Mouse (Mus musculus) liver, embryonic 14.5 days (tissue): ENCODE data around the gene Vsir. TPM values are rescaled to one million over a fixed set of nuclear protein-coding genes. Genes with fewer than 3 reads are reported as not detected.
A peak's percentile ranks its signal among the peaks of the same experiment; 100 is the strongest.

Experiments
- ATAC-seq: fragments of 200-750 bp; cut with Nextera tagmentation; 2 replicates; pipeline ENCODE4 v1.8.0; 2017; ENCODE audit warnings: moderate number of reproducible peaks, mild to moderate bottlenecking, moderate library complexity; ENCODE audit not compliant: insufficient read depth
- DNase-seq, 3 experiments: peaks; one replicate each; pipeline ENCODE4 v3.0.0-alpha.2; 2012 to 2013; ENCODE audit warnings: low read depth in 3 of 3, low spot score in 3 of 3
- H3K27ac ChIP-seq: fragments of 300-500 bp; sonication (generic); 2 replicates; pipeline ENCODE4 v1.5.1; 2014; ENCODE audit warnings: moderate library complexity, mild to moderate bottlenecking, control low read depth, inconsistent platforms
- H3K27me3 ChIP-seq: fragments of 300-500 bp; sonication (generic); 2 replicates; pipeline ENCODE4 v1.6.1; 2014; ENCODE audit warnings: mild to moderate bottlenecking, low read length, moderate library complexity; ENCODE audit not compliant: control insufficient read depth, insufficient read depth
- H3K36me3 ChIP-seq: fragments of 300-500 bp; sonication (generic); replicated peaks from 2 replicates; pipeline ENCODE4 v1.6.1; 2014; ENCODE audit warnings: low read depth; ENCODE audit not compliant: control insufficient read depth, insufficient read depth
- H3K4me1 ChIP-seq, 2 experiments: fragments of 200-500 bp in 1 of 2; fragments of 300-500 bp in 1 of 2; sonication (generic) in 1 of 2; replicated peaks; 2 replicates each; pipeline ENCODE4 v1.6.1; 2012 to 2014; ENCODE audit warnings: antibody characterized with exemption in 1 of 2, inconsistent platforms in 1 of 2, low read length in 1 of 2; ENCODE audit not compliant: control insufficient read depth in 2 of 2, insufficient read depth in 2 of 2
- H3K4me2 ChIP-seq: fragments of 300-500 bp; sonication (generic); 2 replicates; pipeline ENCODE4 v1.6.1; 2014; ENCODE audit warnings: low read depth, mild to moderate bottlenecking, control low read depth, moderate library complexity
- H3K4me3 ChIP-seq, 2 experiments: fragments of 200-500 bp in 1 of 2; fragments of 300-500 bp in 1 of 2; sonication (generic) in 1 of 2; 2 replicates each; pipeline ENCODE4 v1.5.1; 2012 to 2014; ENCODE audit warnings: low read depth in 2 of 2, low read length in 2 of 2, mild to moderate bottlenecking in 2 of 2, control low read depth in 1 of 2, inconsistent platforms in 1 of 2, moderate library complexity in 1 of 2; ENCODE audit not compliant: insufficient read depth in 1 of 2
- H3K9ac ChIP-seq: fragments of 300-500 bp; sonication (generic); replicated peaks from 2 replicates; pipeline ENCODE4 v1.6.1; 2014; ENCODE audit warnings: mild to moderate bottlenecking, control low read depth, moderate library complexity
- H3K9me3 ChIP-seq: fragments of 300-500 bp; sonication (generic); 2 replicates; pipeline ENCODE4 v1.6.1; 2016; ENCODE audit warnings: low read length, mixed read lengths; ENCODE audit not compliant: control insufficient read depth
- CTCF ChIP-seq: IDR thresholded peaks from 2 replicates; pipeline ENCODE4 v1.5.1; 2016; ENCODE audit warnings: antibody characterized with exemption, low read depth, control low read depth
- EP300 ChIP-seq: IDR thresholded peaks from 2 replicates; pipeline ENCODE4 v1.6.1; 2016; ENCODE audit warnings: antibody characterized with exemption, low read depth
- WGBS: fragments of 180-500 bp; shearing (Covaris S2); extraction: QIAGEN DNeasy Blood & Tissue Kit; methylation state at CpG from one replicate; pipeline ENCODE4 v1.1.7; 2014; ENCODE audit not compliant: insufficient replicate concordance; 5-methylcytosine and 5-hydroxymethylcytosine counted together
- polyA plus RNA-seq, 2 experiments: library from polyadenylated mRNA; depleted of rRNA in 1 of 2; stranded (reverse) in 1 of 2; unstranded in 1 of 2; fragments of >200 nt; fragmentation: Nextera tagmentation in 1 of 2; extraction: Ambion mirVana in 1 of 2; gene quantifications; 2 replicates each; pipeline versions ENCODE4 v1.2.1 to v1.2.3; 2012 to 2014

The Vsir gene
- polyA plus RNA-seq, 2 experiments, result 6.2 to 8.8 TPM

DNA sequence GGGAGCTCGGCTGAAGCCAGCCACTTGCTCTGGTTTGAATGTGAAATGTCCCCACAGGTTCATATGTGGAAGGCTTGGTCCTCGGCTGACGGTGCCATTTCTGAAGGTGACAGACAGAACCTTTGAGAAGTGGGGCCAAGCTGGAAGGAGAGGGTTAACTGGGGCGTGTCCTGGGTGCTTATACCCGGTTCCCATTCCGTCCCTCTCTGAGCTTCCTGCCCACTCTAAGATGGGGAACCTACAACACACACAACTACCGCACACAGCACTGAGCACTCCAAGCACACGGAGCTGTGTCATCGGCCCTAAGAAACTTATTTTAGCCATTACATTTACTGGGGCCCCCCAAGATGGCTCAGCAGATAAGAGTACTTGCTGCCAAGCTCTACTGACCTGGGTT, 5.1 kb upstream of the Vsir start:
- Histone ChIP-seq H3K4me3 (no peak overlapping the region), H3K9ac (no peak overlapping the region), H3K9me3 (no peaks in the 10 kb centered on the region), H3K36me3 (no peaks in the 10 kb centered on the region), H3K4me1 (peaks cover 3 to 9% of the 10 kb centered on the region in 2 experiments; a peak in 2 of 4 replicates), H3K27me3 (no peaks in the 10 kb centered on the region), H3K4me2 (no peak overlapping the region), H3K27ac (no peak overlapping the region)
- WGBS, result 27% methylated on average over 9 of the region's 9 CpGs
- TF ChIP-seq CTCF (no peak), EP300 (no peak)
- DNase-seq, result no peak
- no peak for ATAC-seq

- Histone ChIP-seq H3K4me3 (no peak overlapping the region), H3K27ac (no peak overlapping the region)
These were observed 2.5 kb upstream of the Vsir start for GRCm38 (mm10) chr10:60344111-60344510.

DNA sequence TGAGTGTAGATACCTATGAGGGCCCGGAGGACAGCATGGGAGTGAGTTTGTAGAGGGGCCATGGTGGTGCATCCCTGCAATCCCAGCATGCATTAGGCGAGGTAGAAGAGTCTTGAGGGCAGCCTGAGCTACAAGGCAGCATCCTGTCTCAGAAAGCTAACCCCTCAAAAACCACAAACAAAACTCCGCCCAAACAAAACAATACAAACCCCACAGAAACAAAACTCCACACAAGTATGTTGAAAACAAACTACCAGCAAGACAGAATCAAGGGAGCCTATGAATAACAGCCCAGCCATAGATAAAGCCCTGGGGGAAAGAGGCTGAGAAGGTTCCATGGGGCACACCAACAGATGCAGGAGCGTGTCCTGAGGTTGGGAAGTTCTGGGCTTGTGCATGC, 595 bp upstream of the Vsir start:
- Histone ChIP-seq H3K4me1 (peaks cover 25 to 45% of the 10 kb centered on the region in 2 experiments), H3K9ac (no peak overlapping the region), H3K27me3 (no peaks in the 10 kb centered on the region), H3K4me2 (no peak overlapping the region), H3K9me3 (no peaks in the 10 kb centered on the region), H3K27ac (no peak overlapping the region), H3K36me3 (no peaks in the 10 kb centered on the region), H3K4me3 (no peak overlapping the region)
- DNase-seq (no peak), ATAC-seq (no peak)
- no peak for TF ChIP-seq EP300
- no peak for TF ChIP-seq CTCF
- 63% methylated on average over 4 of the region's 4 CpGs for WGBS

More at GRCm38 (mm10) chr10:60344111-60344510, 2.5 kb upstream of the Vsir start:
- no peak for ATAC-seq
- WGBS, result 26% methylated on average over 3 of the region's 3 CpGs
- H3K4me1 ChIP-seq, result peaks cover 12 to 31% of the 10 kb centered on the region in 2 experiments
- peak in 1 of 3 experiments; percentile 22 for DNase-seq
- H3K9me3 ChIP-seq, result no peaks in the 10 kb centered on the region
- H3K27me3 ChIP-seq, result no peaks in the 10 kb centered on the region
- no peaks in the 10 kb centered on the region for H3K36me3 ChIP-seq
- no peak for TF ChIP-seq CTCF
- H3K9ac ChIP-seq, result no peak overlapping the region
- no peak overlapping the region for H3K4me2 ChIP-seq

DNA sequence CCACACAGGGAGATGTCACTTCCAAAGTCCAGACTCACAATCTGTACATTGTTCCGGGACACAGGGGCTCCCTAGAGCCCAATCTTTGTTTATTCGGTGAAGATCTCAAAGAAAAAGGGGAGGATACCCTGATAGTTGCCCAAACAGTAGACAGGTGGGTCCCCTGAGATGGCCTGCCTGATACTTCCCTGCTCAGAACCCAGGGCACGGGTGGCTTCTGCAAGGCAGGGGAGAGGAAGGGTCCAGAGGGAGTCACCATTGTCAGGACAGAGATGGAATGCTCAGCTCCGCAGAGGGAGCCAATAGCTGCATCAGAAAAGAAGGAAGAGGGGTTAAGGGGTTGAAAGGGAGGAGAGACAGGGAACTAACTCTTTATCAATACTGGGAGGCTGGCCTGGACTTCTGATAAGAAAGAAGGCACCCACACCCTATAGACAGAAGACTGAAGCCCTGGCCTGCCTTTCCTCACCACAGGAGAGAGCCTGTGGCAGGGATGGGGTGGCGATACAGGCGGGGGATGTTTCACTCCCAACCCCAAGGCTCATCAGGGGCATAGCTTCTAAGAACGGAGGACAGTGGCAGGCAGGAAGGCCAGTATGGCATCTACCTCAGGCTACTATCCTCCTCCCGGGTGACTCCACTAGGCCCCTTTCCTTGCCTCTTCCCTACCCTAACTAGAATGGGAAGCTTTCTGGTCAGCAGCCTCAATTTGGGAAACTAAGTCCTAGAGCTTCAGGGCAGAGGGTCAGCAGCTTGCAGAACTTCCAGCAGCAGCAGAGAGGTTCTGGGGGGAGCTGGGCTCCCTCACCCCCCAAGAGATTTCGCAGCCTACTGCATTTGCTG, 1.3 kb downstream of the Vsir start:
- peak; percentile 63 for ATAC-seq
- TF ChIP-seq CTCF, result 0 out of 2 replicates have a peak, but pooled peaks have one; percentile 9
- TF ChIP-seq EP300, result peak; percentile 57
- DNase-seq, result peak in 2 of 3 experiments; percentile 49 to 54
- Histone ChIP-seq H3K36me3 (no peaks in the 10 kb centered on the region), H3K4me3 (peak overlapping the region; percentile 71 to 77), H3K9ac (peak overlapping the region; percentile 87), H3K9me3 (no peaks in the 10 kb centered on the region), H3K4me2 (peak overlapping the region; percentile 80), H3K27me3 (no peaks in the 10 kb centered on the region), H3K27ac (peak overlapping the region; percentile 86), H3K4me1 (peaks cover 28 to 55% of the 10 kb centered on the region in 2 experiments)
- WGBS, result 12% methylated on average over 9 of the region's 9 CpGs

GRCm38 (mm10) chr10:60349056-60349455, 2.4 kb downstream of the Vsir start:
- H3K9me3 ChIP-seq, result no peaks in the 10 kb centered on the region
- WGBS, result 25% methylated on average over 6 of the region's 6 CpGs
- peak; percentile 22; the same call in 1 of the 2 replicates for ATAC-seq
- H3K27me3 ChIP-seq, result no peaks in the 10 kb centered on the region
- peak overlapping the region; percentile 87 for H3K9ac ChIP-seq
- peak overlapping the region; percentile 71 to 77 for H3K4me3 ChIP-seq
- H3K27ac ChIP-seq, result peak overlapping the region; percentile 86
- DNase-seq, result peak in 1 of 3 experiments; percentile 27
- H3K4me1 ChIP-seq, result peaks cover 28 to 53% of the 10 kb centered on the region in 2 experiments
- H3K36me3 ChIP-seq, result no peaks in the 10 kb centered on the region
- H3K4me2 ChIP-seq, result peak overlapping the region; percentile 80
- TF ChIP-seq CTCF (no peak), EP300 (no peak)
